Mouse (Mus musculus) natural killer cell, adult 2 months (primary cell): Measurements from ENCODE around the gene Umps.

Experiments
- DNase-seq, 2 experiments: peaks; one replicate each; pipeline ENCODE4 v3.0.0; 2022; ENCODE audit warnings: low spot score in 2 of 2

The Umps gene

DNA sequence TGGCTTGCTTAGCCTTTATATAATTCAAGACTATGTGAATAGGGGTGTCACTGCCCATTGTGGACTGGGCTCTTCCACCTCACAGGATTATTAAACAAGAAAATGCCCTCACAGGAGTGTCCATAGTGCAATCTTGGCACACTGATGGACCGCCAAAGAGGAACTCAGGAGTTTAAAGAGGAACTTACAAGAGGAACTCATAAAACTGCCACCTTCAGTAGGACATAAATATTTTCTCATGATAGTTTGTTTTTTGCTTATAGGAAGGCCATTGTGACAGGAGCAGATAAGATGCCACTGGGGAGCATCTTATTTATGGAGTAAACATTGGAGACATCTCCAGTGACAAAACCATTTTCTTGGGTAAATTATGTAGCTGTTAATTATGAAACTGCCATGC, 12.0 kb downstream of the Umps start:
- no peak for DNase-seq

DNA sequence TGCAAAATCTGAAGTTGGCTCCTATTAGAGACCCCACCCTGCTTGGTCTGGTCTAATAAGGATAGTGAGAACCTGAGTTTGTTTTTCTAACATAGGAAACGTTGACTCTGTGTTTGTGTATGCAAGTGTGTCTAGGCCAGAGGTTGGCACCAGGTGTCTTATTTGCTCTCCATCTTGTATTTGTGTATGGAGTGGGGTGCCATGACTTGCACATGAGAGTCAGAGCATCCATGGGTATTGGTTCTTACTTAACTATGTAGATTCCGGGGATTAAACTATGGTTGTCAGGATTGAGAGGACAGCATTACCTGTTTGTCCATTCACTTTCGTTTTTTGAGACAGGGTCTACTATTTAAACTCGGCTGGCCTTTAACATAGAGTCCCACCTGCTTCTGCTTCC, 13.8 kb downstream of the Umps start:
- no peak for DNase-seq

DNA sequence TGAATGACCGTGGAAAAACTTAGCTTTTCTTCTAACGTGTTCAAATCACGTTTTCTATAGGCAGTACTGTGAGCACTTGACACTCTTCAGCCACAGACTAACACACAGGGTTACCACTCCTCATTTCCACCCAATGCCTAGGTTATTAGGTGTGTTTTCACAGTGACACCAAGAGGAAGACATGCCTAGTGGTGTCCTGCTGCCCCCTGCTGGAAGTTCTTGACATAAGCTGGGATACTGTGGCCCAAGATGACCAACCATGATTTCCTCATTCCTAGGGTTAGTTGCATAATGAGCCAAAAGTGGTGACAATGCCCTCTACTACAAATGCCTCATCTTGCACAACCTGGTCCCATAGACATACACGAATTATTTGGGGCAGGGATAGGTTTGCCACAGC, 16.0 kb downstream of the Umps start:
- peak; percentile 44 to 72 for DNase-seq

DNA sequence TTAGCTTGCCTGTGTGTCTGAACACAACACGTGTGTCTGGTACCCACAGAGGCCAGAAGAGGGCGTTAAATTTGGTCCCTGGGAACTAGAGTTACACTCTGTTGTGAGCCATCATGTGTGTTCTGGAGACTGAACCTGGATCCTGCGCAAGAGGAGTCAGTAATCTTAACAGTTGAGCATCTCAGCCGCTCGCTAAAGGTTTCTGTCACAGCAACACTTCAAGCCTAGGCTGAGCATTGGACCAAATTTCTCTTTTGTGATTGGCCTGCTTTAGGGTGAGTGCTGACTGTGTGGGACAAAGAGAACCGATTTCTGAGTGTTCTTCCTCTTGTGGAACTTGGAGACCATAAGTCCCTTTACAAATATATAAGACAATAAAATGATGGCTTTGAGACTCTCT, 16.5 kb downstream of the Umps start:
- no peak for DNase-seq

DNA sequence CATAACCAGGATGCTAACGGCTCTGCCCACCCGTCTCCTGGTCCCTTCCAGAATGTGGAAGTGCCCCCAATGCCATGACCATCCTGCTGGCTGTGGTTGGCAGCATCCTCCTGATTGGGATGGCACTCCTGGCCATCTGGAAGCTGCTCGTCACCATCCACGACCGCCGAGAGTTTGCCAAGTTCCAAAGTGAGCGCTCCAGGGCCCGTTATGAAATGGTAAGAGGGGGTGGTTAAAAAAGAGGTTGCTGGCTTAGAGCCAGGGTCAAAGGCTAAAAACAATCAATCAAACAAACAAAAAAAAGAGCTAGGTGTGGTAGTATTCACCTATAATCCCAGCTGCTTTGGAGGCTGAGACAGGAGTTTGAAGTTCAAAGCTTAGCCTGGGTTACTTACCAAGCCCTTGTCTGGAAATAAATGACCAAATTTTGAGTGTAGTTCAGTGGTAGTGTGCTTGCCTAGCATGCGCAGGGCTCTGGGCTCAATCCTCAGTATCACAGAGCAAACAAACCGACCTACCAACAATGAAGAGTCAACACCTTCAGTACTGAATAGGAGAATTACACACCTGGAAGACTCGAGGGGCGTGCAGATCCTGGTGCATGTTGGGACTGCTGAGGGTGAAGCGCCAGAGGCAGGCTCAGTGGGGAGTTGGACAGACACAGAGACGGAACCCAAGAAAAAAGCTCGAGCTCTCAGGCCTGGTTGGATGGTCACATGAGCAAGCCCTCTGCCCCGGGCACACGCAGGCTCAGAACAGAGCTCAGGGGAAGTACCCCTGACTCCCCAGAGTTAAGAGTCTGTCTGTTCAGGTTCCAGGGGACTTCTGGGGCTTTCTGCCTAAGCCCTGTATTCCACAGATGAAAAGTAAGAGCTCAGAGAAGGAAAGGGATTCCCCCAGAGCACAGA, 18.9 kb downstream of the Umps start:
- no peak for DNase-seq

DNA sequence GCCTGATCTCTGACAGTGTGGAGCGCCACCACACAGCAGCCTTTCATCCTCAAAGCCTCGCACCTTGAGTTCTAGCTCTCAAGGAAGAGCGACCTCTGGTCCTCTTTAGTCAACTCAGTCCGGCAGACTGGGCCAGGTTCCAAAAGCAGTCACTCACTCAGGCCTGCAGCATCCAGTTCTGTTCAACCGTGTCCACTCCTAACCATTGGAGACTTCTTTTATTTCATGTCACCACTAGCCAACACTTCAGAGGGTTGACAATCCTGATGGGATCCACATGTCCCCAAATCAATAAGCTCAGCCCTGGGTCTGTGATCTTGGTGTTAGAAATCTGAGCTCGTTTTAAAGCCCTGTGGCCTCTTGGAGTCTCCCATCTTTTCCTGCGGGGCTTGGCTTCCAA, 20.8 kb downstream of the Umps start:
- DNase-seq = no peak

DNA sequence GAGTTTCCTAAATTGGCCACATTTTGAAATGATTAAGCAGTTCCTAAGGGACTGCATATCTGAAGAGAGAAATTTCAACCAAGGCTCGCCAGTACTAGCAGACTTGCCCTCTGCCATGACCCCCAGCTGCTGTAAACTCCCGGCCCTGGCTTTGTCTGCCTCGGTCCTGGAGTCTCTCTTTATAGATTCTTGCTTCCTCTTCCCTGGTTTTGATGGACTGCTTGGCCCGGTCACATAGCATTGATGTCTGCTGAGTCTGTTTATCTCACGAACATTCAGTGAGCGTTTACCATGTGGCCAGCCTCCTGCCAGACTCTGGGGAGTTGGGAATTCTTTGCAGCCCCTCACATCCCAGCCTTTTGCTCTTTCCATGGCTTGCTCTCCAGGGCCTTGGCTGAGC, 22.1 kb downstream of the Umps start:
- no peak for DNase-seq

DNA sequence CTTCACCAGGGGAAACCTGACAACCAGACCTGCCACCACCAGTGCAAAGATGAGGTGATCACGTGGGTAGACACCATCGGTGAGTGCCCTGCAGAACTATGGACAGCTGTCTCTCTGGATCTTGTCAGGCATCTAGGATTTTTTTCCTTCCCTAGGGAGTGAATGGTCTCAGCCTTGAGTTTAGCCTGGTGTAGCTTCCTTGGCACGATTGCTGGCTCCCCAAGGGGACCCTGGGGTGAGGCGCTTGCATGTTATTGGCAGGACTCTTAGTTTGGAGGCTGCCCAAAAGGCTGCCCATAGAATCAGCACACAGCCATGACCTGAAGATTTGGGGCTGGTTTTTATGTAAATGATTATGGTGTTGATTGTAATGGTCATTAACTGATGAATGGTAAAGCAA, 22.7 kb downstream of the Umps start:
- DNase-seq = no peak

DNA sequence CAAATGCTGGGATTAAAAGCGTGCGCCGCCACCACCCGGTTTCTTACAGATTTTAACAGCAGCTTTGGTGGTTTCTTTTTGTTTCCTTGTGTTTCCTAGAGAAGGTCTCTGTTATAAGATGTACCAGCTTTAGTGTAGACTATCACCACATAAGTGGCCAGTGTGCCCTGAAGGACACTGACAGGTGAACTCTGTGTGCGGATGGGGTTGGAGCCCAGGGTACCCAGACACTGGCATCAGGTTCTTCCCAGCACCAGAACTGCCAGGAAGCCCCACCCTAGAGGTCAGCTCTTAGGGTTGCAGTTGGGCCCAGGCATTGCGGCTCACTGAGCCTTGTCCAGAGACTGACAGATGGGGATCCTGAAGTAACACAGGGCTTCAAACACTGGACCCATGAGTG, 23.4 kb downstream of the Umps start:
- no peak for DNase-seq

DNA sequence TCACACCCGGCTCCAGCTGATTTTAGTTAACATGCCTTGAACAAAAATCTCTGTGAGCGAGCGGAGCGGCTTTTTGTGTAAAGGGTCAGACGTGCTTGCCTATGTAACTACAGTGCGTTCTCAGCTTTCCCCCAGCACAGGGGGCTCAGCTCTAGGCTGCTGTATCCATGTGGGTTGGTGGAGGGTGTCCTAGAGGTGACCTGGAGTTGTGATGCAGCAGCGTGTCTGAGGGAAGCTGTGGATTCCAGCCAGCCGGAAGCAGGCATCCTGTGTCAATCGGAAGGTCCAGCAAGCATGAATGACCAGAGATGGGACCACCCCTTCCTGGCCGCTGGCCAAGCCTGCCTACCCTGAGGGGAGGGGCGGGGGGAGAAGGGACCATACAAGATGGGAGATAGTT, 24.5 kb downstream of the Umps start:
- DNase-seq = no peak

DNA sequence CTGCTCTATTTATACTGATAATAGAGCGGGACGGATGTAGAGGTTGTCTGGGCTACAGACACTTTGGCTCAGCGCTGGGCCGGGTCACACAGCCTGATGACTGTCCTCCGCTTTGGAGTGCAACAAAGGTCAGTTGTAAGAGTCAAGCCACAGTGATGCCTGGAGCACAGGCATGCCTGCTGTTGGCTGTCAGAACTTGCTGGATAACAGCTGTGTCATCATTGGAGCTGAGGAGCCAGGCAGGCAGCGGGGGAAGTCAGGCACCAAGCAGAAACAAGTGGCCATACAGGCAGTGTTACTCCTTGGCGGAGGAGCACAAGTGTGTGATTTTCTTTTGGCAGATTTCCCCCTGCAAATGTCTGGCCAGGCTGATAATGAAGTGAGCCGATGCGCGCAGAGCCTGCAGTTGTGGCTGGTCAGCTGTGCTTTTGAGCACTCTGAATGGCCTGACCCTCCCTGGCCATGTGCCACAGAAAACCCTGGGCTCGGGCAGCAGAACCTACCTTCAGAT, 25.5 kb downstream of the Umps start:
- DNase-seq = no peak

DNA sequence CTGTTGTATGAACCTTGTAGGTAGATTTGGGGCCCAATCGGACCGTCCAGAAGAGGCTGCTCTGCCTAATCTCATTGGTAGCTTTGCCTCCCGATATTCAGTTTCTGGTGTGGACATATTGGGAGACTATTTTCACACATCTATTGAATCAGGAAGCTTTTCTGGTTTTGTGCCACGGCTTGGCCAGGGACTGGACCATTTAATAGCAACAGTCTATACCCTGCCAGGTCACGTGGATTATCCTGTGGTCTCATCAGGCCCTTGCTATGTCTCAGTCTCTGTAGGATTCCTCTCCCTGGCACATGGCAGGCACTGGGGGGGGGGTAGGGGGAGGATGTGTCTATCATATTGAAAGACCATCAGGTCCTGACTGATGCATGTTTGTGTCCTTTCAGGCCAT, 26.7 kb downstream of the Umps start:
- DNase-seq = no peak

DNA sequence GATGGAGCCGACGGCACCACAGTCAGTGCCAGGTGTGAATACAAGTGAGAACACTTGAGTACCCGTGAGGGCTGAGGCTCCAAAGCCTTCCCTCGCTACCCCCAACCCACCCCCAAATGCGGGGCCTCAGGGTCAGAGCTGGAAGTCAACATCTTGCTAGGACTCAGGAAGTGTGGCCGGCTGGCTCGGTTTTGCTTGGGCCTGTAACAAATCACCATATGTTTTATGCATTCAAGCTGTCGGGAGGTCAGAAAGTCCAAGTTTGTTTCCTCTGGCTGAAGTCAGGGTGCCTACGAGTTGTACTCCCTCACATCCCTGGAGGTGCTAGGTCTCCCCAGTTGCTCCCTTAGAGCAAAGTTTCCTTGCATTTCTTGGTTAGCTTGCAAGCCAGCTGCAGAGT, 27.2 kb downstream of the Umps start:
- DNase-seq = no peak

DNA sequence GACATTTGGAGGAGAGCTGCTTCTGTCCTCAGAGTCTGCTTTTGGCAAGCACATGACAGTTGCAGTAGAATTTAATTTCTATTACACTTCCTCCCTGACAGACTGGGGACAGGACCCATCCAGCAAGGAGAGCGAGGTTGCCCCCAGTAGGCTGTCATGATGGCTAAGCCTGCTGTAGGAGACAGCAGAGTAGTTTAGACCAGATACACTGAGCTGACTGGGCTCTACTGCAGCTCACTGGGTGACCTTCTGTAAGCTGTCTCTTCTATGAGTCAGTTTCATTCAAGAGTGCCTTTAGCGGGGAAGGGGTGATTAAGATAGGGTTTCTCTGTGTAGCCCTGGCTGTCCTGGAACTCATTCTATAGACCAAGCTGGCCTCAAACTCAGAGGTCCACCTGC, 27.7 kb downstream of the Umps start:
- no peak for DNase-seq

DNA sequence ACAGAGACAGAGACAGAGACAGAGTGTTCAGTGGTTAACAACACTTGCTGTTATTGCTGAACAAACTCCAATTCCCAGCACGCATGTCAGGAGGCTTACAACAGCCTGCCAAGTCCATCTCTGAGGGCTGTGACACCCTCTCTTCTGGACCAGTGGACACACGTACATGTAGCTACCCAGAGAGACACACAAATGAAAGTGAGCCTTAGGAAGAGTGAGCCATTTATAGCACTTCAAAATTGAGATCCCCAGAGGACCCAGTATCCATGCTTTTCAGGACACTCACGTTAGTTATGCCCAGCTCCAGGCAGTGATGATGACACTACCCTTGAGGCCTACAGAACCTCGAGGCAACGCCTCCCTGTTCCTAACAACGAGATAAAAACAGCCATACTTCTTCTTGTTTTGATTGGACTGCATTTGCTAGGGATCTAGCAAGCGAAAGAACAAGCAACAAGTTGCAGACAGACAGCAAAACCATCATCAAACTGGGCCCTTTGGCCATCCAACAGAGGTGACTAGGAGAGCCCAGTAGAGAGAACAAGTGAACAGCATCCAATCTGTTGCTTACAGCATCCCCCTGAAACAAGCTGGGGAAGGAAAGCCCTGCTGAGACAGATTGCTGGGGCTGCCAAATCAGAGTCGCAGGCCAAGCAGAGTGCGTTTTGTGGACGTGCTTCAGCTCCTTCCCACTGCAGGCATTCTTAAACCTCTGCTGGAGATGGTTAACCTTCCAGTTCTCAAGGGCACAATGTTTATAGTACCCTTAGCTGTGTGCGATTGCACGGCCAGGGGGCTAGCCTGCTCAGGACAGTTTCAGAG, 28.3 kb downstream of the Umps start:
- no peak for DNase-seq

DNA sequence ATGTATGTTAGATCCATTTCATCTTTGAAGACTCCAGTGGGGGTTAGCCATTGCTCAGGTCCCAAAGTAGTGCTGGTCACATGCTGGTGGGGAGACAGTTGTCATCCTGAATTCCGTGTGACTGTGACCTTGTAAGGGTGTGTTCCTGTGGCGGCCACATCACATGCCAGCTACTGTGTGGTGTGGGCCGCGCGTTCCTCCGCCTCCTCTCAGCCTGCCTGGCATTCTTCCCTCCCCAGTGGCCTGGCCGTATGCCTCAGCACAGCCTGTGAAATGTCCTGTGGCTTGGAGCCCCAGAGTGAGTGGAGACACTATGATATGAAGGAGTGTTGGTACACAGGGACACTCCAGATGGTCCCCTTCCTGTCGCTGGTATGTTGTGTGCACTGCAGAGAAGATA, 29.3 kb downstream of the Umps start:
- DNase-seq = no peak

DNA sequence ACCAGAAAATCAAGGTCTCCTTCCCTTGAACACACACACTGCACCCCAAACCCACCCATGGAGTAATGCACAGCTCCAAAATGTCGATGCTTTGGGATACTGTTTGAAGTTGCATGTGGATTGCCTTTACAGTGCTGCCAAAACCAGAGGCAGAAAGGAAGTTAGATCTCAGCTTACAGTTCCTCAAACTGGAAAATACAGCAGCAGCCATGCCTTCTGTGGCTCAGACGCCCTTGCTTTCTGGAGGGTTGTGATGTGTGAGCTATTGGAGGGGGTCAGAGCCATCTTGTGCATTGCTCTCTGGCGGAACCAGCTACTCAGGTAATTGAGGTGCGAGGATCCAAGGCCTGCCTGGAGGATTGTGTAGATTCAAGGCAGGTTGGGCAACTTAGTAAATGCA, 30.0 kb downstream of the Umps start:
- DNase-seq = no peak

DNA sequence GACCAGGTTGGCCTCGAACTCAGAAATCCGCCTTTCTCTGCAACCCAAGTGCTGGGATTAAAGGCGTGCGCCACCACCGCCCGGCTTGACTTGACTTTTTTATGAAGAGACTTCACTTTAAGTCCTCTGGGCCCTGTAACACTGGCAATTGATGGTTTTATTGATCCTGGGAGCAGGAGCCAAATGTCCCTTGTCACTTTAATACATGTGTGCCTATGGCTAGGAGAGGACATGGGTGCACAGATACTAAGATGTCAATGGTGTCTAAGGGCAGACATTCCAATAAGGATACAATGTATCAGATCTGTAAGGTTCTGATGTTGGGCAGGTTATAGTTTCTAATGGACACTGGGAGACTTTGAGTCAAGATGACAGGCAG, 31.4 kb downstream of the Umps start:
- no peak for DNase-seq

DNA sequence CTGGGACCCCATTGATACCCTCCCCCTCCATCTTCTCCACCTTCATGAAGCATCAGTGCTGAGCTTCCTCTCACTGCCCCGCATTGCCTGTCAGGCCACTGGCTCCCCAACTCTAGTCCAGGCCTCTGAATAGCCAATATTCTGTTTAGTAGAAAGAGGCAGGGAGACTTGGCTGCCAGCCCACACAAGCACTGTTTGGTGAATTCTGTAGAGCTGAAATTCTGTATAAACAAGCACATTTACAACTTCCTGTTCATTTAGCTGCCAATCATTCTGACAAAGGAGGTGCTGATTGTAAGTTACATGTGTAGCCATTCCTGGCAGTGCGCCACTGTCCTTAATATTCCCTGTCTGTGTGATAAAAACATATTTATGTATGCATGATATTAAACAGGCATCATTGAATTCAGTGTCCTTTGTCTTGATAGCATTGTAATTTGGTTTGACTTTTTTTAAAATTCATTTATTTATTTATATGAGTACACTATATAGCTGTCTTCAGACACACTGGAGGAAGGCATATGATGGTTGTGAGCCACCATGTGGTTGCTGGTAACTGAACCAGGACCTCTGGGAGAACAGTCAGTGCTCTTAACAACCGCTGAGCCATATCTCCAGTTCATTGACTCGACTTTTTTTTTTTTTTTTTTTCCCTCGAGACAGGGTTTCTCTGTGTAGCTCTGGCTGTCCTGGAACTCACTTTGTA, 32.0 kb downstream of the Umps start:
- DNase-seq = no peak

DNA sequence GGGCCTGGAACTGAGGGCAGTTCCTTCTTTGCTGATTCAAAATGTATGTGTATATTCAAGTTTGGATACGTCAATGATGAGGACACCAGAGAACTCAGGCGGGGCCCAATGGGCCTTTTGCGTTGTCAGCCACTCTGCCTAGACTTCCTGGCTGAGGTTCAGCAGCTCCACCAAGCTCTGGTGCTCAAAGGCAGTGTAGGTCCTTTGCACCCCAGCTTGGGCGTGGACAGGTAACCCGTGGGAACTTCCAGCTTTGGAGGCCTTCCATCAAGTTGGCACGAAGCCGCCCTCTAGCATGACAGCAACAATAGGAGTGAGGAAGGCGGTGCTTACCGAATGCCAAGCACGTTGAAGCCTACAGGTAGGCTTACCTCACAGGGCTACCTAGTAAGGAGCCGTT, 33.4 kb downstream of the Umps start:
- no peak for DNase-seq

DNA sequence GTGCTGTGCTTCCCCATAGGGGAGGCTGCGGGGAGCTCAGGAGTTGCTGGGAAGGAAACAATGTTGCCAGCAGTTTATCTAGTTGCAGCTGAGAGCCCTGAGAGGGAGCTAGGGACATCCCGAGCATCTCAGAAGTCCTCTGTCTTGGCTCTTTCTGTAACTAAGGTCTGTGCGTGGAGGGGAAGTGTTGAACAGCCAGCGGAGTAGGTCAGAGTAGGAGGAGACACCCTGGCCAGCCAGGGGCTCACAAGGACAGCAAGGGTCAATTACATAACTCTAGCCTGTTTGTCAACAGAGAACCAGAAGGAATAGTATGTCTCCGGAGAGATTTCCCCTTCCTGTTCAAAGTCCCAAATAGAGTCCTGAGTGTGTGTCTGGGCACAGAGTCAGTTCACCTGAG, 34.7 kb downstream of the Umps start:
- DNase-seq = no peak

DNA sequence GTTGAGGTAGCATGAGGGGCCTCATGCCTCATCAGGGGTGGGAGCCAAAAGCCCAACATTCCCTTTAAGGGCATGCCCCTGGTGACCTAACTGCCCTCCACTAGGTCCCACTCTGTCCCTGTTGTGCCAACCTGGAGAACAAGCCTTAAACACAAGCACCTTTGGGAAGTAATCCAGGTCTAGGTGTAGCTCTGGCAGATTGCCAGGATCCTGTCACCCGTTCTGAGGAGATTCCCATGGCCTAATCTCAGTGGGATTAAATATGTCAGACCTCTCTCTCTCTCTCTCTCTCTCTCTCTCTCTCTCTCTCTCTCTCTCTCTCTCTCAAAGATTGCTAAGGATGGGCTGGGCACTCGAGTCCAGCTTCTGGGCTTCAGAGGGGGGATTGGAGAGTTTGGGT, 35.2 kb downstream of the Umps start:
- DNase-seq = no peak
